Mouse (Mus musculus): Measurements from ENCODE around the gene Rpl36al. TPM values are rescaled to one million over a fixed set of nuclear protein-coding genes. Genes with fewer than 3 reads are reported as not detected.
A peak's percentile ranks its signal among the peaks of the same experiment; 100 is the strongest.

The Rpl36al gene
- polyA plus RNA-seq, 1 experiment from 2014 or later: 469 TPM

GRCm38 (mm10) chr12:69208520-69208919 lies 24.6 kb upstream of the Rpl36al start:
- 90% methylated on average over 2 of the region's 2 CpGs for WGBS
- peaks cover 34% of the 10 kb centered on the region; the same call in 1 of the 2 replicates for H3K36me3 ChIP-seq (ENCODE audit: poor library complexity, severe bottlenecking)
- H3K4me2 ChIP-seq: no peak overlapping the region
- no peak overlapping the region for H3K27ac ChIP-seq
- no peaks in the 10 kb centered on the region for H3K27me3 ChIP-seq
- no peak overlapping the region for H3K9ac ChIP-seq
- no peaks in the 10 kb centered on the region for H3K9me3 ChIP-seq (replicated peaks)
- no peak for ATAC-seq
- H3K4me1 ChIP-seq: no peaks in the 10 kb centered on the region
- H3K4me3 ChIP-seq: no peak overlapping the region

GRCm38 (mm10) chr12:69207926-69208325 lies 24.0 kb upstream of the Rpl36al start:
- ATAC-seq: no peak
- H3K4me1 ChIP-seq: no peaks in the 10 kb centered on the region
- H3K36me3 ChIP-seq (ENCODE audit: poor library complexity, severe bottlenecking): peaks cover 32% of the 10 kb centered on the region
- H3K4me3 ChIP-seq: no peak overlapping the region
- 94% methylated on average over 7 of the region's 7 CpGs for whole genome bisulfite sequencing
- H3K9ac ChIP-seq: no peak overlapping the region
- H3K9me3 ChIP-seq (replicated peaks): no peaks in the 10 kb centered on the region
- no peak overlapping the region for H3K27ac ChIP-seq
- H3K4me2 ChIP-seq: no peak overlapping the region
- H3K27me3 ChIP-seq: no peaks in the 10 kb centered on the region

GRCm38 (mm10) chr12:69207396-69207795 lies 23.5 kb upstream of the Rpl36al start:
- no peak for ATAC-seq
- H3K9me3 ChIP-seq (replicated peaks): no peaks in the 10 kb centered on the region
- no peak overlapping the region for H3K4me2 ChIP-seq
- no peak overlapping the region for H3K27ac ChIP-seq
- H3K27me3 ChIP-seq: no peaks in the 10 kb centered on the region
- no peak overlapping the region for H3K4me3 ChIP-seq
- H3K4me1 ChIP-seq: no peaks in the 10 kb centered on the region
- H3K9ac ChIP-seq: no peak overlapping the region
- 91% methylated on average over 8 of the region's 8 CpGs for WGBS
- peaks cover 34% of the 10 kb centered on the region for H3K36me3 ChIP-seq (ENCODE audit: poor library complexity, severe bottlenecking)

DNA sequence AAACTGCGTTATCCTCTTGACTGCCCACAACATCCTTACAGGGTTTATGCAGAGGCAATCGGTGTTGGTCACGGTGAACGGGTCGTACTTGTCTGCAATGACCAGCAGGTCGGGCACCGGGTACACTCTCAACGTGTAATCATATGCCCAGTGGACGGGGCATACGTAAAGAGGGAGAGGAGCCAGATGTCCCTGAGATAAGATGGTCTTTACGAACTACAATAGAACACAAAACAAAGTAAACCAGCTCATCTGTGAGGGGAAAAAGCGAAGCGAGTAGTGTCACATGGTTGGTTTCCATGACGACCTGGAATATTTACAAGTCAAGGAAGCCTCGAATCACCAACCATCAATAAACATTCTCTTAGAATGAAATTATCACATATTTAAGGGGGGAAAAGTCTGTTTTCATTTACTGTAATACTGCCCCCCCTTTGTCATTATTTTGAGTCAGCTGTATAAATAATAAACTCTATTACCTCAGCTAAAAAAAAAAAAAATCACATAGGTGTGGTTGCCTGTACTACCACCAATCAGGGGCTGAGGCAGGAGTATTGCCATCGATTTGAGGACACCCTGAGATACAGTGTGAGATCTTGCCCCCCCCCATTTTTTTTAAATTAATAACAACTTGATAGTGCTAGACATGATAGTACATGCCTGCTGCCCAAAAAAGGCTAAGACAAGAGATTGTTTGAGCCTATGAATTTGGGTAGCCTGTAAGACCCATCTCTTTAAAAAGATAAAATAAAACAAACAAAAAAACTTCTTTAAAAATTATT lies 20.4 kb upstream of the Rpl36al start, which contains the start of gene Gm49384:
Gene Gm49384 (minus strand): TSS at position 216 of the 782 bp plus-strand sequence.
- WGBS: 77% methylated on average over 16 of the region's 16 CpGs
- no peaks in the 10 kb centered on the region for H3K27me3 ChIP-seq
- H3K9ac ChIP-seq: no peak within 1 kb of the TSS
- H3K9me3 ChIP-seq (replicated peaks): no peaks in the 10 kb centered on the region
- H3K36me3 ChIP-seq (ENCODE audit: poor library complexity, severe bottlenecking): peaks cover 46% of the 10 kb centered on the region
- H3K27ac ChIP-seq: no peak within 1 kb of the TSS
- no peak within 1 kb of the TSS for H3K4me2 ChIP-seq
- peak; percentile 61; the same call in 1 of the 2 replicates for ATAC-seq
- H3K4me1 ChIP-seq: peaks cover 3% of the 10 kb centered on the region; the same call in 1 of the 2 replicates
- H3K4me3 ChIP-seq: no peak within 1 kb of the TSS

DNA sequence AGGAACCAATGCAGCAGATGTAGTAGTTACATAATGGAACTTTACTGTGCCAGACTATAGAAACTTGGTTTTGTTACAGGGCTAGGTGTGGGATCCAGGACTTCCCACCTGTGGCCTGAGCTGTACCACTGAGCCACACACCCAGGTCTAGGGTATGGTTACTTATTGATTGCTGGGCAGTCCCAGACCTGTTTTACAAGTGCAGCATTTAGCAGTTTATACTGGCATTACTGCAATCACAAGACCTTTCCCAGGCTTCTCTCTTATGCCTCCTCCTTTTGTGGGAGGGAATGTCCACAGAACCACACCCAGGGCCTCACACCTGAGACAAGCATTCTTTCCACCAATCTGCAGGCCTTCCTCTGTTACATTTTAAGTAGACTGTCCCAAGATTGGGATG lies 15.1 kb upstream of the Rpl36al start:
- Histone ChIP-seq H3K27me3 (no peaks in the 10 kb centered on the region), H3K4me2 (peak overlapping the region; percentile 91), H3K4me1 (peaks cover 29% of the 10 kb centered on the region), H3K36me3 (ENCODE audit: poor library complexity, severe bottlenecking) (peaks cover 35% of the 10 kb centered on the region), H3K27ac (no peak overlapping the region), H3K9ac (0 out of 2 replicates have a peak overlapping the region, but pooled peaks have one; percentile 19), H3K9me3 (replicated peaks) (no peaks in the 10 kb centered on the region), H3K4me3 (no peak overlapping the region)
- ATAC-seq: no peak

DNA sequence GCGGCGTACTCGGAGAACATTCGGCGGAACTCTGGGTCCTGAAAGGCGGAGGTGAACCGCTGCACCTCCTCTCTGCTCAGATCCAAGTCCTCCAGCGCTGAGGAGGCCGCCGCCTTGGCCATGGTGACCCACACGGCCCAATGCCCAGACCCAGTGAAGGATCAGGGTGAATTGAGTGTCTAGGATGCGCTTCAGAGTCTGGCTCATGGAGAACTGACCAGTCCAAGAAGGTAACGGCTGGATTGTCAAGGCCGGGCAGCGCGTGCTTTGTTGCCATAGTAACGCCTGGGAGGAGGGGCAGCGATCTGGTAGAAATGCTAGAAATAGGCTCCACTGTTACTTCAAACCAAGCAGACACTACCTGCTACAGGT lies 14.3 kb upstream of the Rpl36al start, which contains the start of gene Dnaaf2:
Gene Dnaaf2 (minus strand): TSS at position 266 of the 372 bp plus-strand sequence.
- Histone ChIP-seq H3K4me1 (peaks cover 29% of the 10 kb centered on the region), H3K9me3 (replicated peaks) (no peaks in the 10 kb centered on the region), H3K4me3 (peak within 1 kb of the TSS; percentile 93), H3K4me2 (peak within 1 kb of the TSS; percentile 91), H3K27me3 (no peaks in the 10 kb centered on the region), H3K9ac (peak within 1 kb of the TSS; percentile 90), H3K36me3 (ENCODE audit: poor library complexity, severe bottlenecking) (peaks cover 32% of the 10 kb centered on the region), H3K27ac (peak within 1 kb of the TSS; percentile 91)
- peak; percentile 25 for ATAC-seq
- under 1% methylated on average over 18 of the region's 18 CpGs for WGBS

- Histone ChIP-seq H3K9ac (peak overlapping the region; percentile 90), H3K27ac (peak overlapping the region; percentile 91), H3K4me1 (peaks cover 29% of the 10 kb centered on the region), H3K4me2 (peak overlapping the region; percentile 91), H3K36me3 (ENCODE audit: poor library complexity, severe bottlenecking) (peaks cover 27% of the 10 kb centered on the region), H3K4me3 (peak overlapping the region; percentile 93), H3K27me3 (no peaks in the 10 kb centered on the region), H3K9me3 (replicated peaks) (no peaks in the 10 kb centered on the region)
- ATAC-seq: peak; percentile 75
- WGBS: under 1% methylated on average over 84 of the region's 94 CpGs
These were observed 13.7 kb upstream of the Rpl36al start for GRCm38 (mm10) chr12:69197378-69198163.

DNA sequence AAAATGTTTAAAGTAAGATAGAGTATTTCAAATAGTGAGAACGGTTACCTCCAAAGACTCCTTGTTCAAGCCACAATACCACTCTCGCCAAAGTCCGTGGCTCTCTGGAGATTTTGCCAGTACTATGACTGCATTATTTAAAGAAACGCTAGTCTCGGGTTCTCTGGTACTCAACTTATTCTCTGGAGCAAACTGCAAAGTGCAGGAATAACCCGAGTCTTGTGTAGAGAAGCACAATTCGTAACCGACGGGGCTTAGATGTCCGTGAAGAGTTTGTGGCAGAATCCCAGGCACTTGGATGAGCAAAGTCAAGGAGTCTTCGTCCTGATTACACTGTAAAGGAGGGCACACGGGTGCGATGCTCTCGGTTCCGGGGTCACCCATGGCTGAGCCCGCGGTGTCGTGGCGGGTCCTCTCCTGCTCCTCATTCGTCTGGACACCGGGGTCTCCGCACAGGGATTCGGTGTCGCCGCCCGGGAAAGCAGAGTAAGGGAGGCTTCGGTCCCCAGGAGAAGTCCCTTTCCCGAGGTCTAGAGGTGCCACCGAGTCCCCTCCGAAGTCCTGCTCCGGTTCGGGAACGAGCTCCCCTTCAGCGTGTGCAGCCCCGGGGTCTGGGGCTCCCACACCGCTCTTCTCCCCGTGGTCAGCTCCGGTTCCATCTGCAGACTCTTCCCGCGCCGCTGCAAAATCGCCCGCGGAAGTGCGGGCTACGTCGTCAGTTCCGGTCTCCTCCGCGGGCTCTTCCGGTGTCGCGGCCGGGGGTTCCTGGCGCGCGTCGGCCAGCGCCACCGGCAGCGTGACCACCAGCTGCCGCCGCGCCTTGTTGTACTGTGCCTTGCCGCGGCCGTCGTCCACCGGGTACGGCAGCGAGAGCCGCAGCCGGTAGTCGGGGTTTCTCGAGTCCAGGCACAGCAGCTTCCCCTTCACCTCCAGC lies 12.8 kb upstream of the Rpl36al start, which contains the start of gene Gm49383:
Gene Gm49383 (minus strand): TSS at position 661 of the 934 bp plus-strand sequence.
- H3K9ac ChIP-seq: peak within 1 kb of the TSS; percentile 90
- WGBS: under 1% methylated on average over 73 of the region's 75 CpGs
- H3K27me3 ChIP-seq: no peaks in the 10 kb centered on the region
- ATAC-seq: peak; percentile 89
- H3K4me2 ChIP-seq: peak within 1 kb of the TSS; percentile 91
- peak within 1 kb of the TSS; percentile 93 for H3K4me3 ChIP-seq
- peak within 1 kb of the TSS; percentile 91 for H3K27ac ChIP-seq
- peaks cover 29% of the 10 kb centered on the region for H3K4me1 ChIP-seq
- no peaks in the 10 kb centered on the region for H3K9me3 ChIP-seq (replicated peaks)
- H3K36me3 ChIP-seq (ENCODE audit: poor library complexity, severe bottlenecking): peaks cover 23% of the 10 kb centered on the region

- H3K36me3 ChIP-seq (ENCODE audit: poor library complexity, severe bottlenecking): peaks cover 28% of the 10 kb centered on the region
- no peak overlapping the region for H3K4me2 ChIP-seq
- peaks cover 13% of the 10 kb centered on the region for H3K4me1 ChIP-seq
- ATAC-seq: no peak
- no peak overlapping the region for H3K27ac ChIP-seq
- H3K9ac ChIP-seq: no peak overlapping the region
- no peak overlapping the region for H3K4me3 ChIP-seq
- 92% methylated on average over 2 of the region's 2 CpGs for WGBS
- H3K27me3 ChIP-seq: no peaks in the 10 kb centered on the region
- H3K9me3 ChIP-seq (replicated peaks): no peaks in the 10 kb centered on the region
These were observed 8.8 kb upstream of the Rpl36al start for GRCm38 (mm10) chr12:69192637-69193036.

DNA sequence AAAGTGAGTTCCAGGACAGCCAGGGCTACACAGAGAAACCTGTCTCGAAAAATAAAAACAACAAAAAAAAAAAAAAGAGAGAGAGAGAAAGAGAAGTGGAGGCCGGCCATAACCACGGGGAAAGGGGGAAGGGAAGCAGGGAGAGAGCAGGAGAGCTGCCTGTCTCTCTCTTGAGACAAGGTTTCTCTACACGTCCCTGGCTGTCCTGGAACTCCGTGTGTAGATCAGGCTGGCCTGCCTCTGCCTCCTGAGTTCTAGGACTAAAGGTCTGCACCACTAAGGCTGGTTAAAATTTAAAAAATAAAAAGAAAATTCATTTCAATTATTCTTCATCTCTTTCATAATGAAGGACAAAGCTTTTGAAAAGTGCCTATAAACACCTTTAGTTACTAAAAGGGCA lies 7.5 kb upstream of the Rpl36al start:
- Histone ChIP-seq H3K4me3 (no peak overlapping the region), H3K9ac (no peak overlapping the region), H3K27ac (no peak overlapping the region), H3K36me3 (ENCODE audit: poor library complexity, severe bottlenecking) (peaks cover 33% of the 10 kb centered on the region), H3K4me2 (no peak overlapping the region), H3K27me3 (no peaks in the 10 kb centered on the region), H3K4me1 (peaks cover 22% of the 10 kb centered on the region), H3K9me3 (replicated peaks) (no peaks in the 10 kb centered on the region)
- WGBS: 92% methylated on average over 5 of the region's 5 CpGs
- no peak for ATAC-seq

DNA sequence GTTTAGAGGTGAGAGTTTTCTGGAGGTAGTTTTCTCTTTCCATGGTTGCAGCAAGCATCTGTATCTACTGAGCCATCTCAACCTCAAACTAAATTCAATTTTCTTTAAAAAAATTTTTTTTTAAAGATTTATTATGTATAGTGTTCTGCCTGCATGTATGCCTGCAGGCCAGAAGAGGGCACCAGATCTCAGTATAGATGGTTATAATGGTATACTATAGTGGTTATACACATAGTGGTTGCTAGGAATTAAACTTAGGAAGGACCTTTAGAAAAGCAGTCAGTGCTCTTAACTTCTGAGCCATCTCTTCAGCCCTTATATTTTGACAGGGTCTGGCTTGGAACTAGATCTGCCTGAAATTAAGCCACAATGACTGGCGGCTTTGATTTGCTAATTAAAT lies 6.6 kb upstream of the Rpl36al start:
- H3K27me3 ChIP-seq: no peaks in the 10 kb centered on the region

More for the DNA sequence above, 6.6 kb upstream of the Rpl36al start:
- Histone ChIP-seq H3K4me2 (no peak overlapping the region), H3K4me3 (no peak overlapping the region), H3K9me3 (replicated peaks) (no peaks in the 10 kb centered on the region), H3K9ac (no peak overlapping the region), H3K27ac (no peak overlapping the region), H3K4me1 (peaks cover 17% of the 10 kb centered on the region), H3K36me3 (ENCODE audit: poor library complexity, severe bottlenecking) (peaks cover 33% of the 10 kb centered on the region)
- 93% methylated on average over 1 of the region's 1 CpGs for WGBS
- no peak for ATAC-seq

Measured in forebrain, embryonic 13.5 days (tissue).